Mouse (Mus musculus) natural killer cell, adult 2 months (primary cell): ENCODE results near the gene Popdc2.

Source experiments
- DNase-seq, 2 experiments: peaks; one replicate each; pipeline ENCODE4 v3.0.0; 2022; ENCODE audit warnings: low spot score in 2 of 2

Gene Popdc2

DNA sequence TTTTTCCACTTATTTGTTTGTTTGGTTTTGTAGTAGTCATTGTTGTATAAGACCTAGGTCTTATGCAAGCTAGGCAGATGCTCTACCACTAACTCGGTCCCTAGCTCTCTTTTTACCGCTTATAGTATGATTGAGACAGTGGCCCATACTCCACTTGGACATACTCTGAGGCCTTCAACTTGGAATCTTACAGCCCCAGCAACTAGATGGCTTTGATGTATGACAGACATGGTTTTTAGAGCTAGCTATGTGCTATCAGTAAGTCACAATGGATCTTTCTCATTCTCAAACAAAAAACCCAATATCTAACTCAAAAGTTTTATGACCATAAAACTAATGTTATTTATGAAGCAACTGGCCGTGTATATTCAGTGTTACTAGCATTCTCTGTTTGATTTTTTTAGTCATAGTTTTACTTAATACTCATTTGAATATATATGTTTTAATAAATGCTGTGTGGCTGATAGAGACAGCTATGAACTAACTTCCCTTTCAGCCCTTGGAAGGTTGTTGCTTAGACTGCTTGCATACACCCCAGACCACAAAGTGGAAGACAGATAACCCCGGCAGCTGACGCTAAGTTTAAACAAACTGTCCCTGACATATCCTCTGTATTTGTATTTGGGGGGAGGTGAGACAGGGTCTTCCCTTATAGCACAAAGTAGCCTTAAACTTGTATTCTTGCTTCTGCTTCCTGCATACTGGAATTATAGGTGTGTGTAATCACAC is 7.7 kb upstream of the Popdc2 start:
- DNase-seq, result no peak

DNA sequence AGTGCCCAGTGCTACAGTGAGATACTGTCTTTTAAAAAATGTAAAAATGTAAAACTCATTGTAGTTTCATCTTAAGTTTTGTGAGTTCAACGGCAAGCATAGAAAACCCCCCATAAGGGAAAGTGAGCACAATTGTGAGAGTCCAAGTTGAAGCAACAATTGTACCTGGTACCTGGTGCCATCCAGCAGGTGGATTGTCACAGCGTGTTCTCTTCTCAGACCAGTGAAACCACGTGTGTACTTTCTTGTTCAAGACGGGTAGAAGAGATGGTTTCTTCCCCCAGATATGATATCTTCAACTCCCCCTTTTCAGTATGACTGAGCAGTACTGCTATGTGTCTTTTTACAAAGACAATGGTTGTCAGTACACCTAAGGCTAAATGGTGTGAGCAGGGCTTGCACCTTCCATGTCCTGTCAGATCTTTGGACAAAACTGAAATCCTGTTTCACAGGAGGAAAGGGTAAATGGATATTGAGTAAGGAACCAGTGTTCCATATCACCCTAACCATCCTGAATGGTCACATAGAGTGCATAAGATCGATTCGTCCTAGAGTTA is 3.7 kb upstream of the Popdc2 start:
- DNase-seq, result no peak

DNA sequence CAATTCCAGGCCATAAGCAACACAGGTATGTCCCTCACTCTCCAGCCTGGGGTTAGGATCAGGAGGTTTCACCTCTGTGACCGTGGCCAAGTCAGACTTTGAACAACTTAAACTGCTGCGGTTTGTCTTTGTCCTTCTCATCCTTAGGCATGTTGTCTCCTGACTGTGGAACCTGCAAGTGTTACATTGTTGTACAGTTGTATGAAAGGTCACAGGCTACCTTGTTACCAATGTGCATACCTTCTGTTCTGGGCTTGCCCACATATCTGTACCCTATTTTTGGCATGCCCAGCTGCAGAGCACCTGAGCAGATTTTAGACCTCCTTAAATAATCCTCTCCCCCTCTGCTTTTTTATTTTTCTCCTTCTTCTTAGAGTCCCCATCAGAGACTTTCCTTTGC is 2.8 kb upstream of the Popdc2 start:
- DNase-seq, result no peak

DNA sequence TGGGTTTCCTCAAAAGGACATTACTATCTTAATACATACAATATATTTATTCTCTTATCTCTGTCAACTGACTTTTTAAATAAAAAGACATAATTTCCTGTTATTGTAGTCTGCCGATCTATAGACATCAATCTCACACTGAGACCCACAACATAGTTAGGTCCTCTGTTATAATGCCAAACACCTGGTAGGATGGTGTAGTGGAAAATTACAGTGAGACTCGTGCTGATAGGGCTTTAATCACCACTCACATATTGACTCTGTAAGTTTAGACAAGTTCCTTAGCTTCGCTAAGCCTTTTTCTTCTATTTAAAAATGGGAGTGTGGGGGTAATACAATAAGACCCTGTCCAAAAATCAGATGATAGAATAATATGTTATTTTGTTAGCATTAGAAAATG is 2.2 kb upstream of the Popdc2 start:
- DNase-seq, result no peak

DNA sequence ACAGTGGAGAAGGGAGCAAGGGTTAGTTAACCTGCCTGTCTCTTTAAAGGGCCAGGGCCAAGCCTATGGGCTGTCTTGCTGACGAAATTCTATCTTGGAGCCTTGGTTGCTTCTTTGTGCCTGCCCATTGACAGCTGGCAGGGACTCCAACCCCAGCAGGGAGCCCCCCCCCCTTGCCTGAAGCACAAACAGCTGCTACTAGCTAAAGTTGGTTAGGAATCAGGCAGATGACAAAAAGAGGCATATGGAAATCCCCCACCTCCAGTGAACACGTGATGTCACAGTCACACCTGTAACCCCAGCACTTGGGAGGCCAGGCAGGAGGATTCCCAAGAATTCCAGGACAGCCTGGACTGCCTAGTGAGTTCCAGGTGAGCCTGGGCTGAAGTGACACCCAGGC is 1.7 kb upstream of the Popdc2 start:
- DNase-seq, result no peak

DNA sequence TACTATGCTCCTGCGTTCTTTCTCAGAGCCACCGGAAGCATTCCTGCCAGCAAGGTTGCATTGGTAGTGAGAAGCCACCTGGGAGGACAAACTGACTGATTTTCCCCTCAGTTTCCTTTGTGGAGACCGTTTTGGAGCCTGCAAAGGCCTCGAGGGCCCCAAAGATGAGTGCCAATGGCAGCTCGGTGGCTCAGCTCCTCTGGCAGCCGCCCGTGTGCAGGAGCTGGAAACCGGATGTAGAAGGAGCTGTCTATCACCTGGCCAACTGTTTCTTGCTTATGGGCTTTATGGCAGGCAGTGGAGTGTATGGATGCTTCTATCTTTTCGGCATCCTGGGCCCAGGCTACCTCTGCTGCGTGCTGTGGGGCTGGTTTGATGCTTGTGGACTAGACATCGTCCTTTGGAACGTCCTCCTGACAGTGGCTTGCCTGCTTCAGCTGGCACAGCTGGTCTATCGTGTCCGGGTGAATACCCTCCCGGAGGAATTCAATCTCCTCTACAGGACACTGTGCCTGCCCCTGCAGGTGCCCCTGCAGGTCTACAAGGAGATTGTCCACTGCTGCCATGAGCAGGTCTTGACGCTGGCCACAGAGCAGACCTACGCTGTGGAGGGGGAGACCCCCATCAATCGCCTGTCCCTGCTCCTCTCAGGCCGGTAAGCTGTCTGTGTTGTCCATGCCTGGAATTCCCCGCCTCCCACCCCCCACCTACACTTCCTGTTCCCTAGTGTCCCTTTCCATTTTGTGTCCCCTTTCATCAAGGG is 665 bp downstream of the Popdc2 start:
- DNase-seq, result no peak

DNA sequence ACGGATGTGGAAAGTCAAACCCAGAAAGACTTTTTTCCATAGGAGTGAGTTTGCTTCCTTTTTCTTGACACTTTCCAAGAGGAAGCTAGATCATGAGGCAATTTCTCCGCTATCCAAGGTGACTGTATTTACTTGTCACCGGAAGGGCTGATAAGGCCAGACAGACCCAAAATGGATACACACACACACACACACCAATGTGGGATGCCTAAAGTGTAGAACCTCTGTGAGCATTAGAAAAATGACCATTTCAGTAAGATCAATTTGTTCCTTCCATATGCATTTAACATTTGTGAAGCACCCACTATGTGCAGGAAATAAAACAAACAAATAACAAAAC is 1.2 kb downstream of the Popdc2 start:
- no peak for DNase-seq

DNA sequence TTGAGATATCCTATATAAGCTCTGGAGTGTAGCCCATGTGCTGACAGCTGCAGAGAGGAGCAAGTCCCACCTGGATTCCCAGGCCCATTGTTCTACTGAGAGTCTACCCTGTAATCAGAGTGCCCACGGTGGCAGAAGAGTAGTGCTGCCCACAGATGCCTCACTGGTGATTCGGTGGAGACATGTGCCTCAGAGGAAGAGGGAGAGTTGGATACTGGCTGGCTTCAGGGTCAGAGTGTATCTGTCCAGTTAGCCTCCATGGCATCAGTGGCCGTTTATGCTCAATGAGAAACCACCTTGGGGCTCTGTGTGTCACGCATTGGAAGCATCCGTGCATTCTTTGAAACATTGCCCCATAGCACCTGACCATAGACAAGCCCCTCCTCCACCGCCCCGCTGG is 1.6 kb downstream of the Popdc2 start:
- no peak for DNase-seq

DNA sequence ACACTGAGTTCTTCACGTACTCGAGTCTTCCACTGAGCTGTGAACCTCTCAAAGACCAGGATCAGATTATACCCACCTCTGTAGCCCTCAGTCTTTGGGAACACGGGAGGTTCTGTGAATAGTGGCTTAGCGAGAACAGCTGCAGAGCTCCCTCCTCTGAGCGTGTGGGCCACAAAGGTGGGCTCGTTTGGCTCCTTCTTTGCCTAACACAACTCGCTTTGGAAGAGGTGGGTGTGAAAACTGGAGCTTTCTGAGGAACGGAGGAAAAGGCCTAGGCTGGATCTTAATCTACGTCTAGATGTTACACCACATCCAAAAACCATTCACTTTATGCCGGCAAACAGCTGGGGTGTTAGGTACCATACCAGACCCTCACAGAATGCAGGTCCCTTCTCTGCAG is 3.4 kb downstream of the Popdc2 start:
- DNase-seq, result no peak

DNA sequence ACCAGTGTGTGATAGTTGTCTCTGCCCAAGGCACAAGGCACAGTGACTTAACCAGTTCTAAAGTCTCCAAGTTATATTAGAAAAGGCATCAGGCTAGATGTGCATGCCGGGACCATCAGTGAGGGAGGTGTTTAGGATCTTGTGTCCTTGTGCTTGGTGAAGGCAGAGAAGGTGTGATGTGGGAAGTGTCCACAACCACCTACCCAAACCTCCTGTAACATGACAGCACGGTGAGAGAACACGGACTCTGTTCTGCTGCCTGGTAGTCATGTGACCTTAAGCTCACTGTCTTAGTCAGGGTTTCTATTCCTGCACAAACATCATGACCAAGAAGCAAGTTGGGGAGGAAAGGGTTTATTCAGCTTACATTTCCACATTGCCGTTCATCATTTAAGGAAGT is 4.2 kb downstream of the Popdc2 start:
- no peak for DNase-seq

DNA sequence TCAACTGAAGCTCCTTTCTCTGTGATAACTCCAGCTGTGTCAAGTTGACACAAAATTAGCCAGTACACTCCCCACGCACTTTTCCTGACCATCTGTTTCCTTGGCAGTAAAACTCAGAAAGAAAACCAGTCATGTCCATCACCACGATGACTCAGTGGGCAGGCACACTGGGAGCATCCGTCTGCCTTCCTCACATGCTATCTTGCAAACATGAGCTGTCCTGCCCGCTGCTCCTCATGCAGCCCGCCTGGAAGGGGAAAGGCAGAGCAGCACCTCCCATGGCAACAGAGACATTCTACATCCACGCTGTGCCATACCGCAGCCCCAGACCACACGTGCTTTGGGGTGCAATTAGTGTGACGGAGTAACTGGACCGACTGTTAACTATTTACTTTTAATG is 6.3 kb downstream of the Popdc2 start:
- DNase-seq, result no peak

DNA sequence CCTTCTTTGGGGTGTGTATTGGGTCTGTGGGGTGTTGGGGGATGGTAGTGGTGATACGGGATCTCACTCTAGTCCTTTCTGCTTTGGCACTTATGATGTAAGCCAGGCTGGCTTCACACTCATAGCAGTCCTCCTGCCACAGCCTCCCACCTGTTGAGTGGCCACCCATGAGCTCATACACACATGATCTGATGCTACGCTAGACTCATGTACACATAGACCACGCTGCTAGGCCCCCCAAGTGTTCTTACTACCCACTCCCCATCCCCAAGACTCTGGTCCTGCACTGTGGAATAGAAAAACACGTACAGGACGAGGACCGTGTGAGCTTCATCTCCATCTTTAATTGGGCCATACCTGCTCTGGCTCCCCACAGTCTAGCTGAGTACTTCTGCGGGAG is 7.0 kb downstream of the Popdc2 start:
- no peak for DNase-seq

DNA sequence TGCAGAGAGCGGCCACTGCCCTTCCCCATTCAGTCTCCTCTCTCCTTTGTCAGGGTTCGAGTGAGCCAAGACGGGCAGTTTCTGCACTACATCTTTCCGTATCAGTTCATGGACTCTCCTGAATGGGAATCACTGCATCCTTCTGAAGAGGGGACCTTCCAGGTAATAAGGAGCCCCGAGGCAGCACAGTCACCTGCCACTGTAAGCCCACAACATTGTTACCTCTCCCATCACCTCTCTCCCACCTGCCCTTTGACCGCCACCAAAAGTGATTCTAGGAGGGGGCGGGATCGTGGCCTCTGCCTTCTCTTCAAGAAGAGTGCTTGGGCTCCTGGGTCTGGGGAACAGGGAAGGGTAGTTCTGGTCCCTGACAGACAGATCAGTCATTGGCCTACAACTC is 7.4 kb downstream of the Popdc2 start:
- no peak for DNase-seq

DNA sequence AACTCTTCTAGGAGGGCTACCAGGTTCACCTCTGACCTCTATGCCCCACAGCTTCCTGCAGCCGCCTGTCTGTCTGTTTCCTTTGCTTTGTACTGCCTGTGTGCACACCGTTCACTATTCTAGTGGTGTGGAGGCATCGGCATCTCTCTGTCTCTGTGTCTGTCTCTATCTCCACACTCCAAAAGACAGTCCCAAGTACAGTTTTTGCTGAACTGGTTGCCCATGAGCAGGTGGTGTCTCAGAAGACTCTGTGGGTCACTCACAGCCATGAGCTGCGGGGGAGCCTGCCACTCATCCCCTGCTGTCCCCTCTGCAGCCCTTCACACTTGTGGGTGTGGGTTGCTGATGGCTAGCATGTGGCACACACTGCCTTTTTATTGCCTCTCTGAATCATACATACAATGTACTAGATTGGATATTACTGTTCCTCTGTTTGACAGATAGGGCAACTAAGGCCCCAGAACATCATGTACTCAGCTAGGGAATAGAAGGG is 8.0 kb downstream of the Popdc2 start:
- no peak for DNase-seq

DNA sequence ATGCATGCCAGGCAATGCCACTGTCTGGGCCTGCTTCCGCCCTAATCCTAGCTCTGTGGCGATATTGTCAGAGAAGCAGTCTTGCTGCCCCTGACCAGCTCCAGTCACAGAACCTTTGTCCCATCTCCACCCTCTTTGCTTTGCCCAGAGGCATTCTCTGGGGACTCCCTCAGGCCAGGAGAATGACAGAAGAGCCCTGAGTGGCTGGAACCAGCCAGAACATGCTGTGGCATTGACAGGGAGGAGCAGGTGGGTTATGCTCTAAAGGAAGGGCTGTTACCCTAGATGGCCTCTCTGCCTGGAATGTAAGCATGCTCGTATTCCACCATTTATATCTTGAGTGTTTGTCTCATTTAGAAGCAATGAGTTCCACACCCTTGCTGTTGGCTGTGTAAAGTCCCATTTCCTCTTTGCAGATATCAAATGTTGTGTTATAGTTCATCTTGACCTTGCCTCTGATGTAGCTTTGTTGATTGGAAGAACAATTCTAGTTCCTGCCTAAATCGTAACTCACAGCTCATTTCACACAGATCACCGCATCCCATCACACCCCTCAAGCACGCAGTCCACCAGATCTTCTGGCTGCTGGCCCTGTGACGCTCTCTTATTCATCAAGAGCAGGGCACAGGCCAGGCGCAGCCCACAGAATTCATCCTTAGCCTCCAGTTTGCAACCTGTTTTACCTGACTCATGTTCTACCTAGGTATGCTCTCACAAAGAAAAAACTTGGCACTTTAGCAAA is 8.8 kb downstream of the Popdc2 start:
- DNase-seq, result no peak

DNA sequence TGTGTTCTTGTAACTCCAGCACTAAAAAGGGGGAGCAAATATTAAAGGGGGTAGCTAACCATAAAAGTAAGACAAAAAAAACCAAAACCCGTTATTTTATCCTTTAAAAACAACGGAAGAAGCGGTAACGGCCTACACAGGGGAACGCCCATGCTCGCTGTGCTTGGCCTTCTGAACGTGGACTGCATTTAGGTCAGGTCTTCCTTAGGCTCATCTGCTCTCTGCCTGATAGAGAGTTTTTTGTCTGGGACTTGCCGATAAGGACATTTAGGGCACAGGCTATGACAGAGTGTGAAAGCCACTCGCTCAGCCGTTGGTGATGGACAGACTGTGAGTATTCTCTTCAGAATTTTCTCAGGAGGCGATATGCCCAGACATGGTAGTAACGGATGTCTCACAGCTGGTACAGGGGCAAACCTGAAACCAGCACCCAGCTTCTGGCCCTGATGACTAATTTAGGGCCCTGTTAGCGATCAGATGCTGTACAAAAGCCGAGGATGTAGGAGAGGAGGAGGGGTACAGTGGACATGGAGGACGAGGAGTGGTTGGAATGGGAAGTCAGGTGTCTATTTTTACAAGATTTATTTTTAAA is 9.8 kb downstream of the Popdc2 start:
- no peak for DNase-seq

DNA sequence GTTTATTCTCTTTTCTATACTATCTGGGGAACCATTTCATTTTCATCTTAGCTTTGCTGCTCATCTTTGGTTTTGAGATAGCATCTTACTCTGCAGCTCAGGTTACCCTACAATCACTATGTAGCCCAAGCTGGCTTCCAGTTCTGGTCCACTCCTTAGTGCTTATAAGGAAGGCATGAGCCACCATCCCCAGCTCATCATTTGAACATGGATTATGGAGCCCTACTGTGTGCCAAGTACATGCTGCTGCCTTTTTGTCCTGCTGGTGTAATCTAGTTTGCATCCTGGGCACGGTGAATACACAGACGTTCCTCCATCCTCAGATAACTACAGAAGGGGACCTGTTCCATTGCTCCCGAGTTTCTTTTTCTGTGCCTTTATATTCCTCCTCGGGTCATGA is 10.9 kb downstream of the Popdc2 start:
- DNase-seq, result no peak

DNA sequence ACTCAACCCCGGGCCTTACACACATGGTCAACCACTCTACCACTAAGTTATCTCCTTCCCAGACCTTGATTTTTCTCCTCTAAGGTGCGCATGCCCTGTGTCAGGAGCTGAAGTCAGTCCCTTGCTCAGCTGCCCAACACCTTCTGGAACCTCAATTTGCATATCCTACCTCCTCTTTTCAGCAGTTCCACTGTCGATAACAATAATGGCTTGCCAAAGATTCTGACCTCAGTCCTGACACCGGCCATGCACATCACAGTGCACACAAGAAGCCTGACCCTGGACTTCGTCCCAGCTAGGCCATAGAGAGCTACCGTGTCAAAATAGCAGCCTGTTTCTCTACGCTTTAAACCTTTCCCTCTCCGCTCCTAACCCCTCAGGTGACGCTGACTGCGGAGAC is 11.4 kb downstream of the Popdc2 start:
- no peak for DNase-seq

DNA sequence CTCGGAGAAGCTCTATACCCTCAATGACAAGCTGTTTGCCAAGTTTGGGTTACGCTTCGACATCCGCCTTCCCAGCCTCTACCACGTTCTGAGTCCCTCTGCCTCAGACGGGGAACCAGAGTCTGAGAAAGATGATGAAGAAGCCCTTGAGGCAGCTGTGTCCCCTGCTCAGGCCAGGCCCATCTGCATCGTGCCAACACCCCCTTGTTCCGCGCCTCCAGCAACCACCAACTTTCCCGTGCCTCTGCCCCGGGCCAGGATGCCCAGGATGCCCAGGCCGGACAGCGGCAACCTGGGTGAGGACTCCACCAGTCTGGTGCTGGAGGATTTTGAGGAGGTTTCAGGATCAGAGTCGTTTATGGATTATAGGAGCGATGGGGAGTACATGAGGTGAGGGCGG is 11.9 kb downstream of the Popdc2 start:
- no peak for DNase-seq

DNA sequence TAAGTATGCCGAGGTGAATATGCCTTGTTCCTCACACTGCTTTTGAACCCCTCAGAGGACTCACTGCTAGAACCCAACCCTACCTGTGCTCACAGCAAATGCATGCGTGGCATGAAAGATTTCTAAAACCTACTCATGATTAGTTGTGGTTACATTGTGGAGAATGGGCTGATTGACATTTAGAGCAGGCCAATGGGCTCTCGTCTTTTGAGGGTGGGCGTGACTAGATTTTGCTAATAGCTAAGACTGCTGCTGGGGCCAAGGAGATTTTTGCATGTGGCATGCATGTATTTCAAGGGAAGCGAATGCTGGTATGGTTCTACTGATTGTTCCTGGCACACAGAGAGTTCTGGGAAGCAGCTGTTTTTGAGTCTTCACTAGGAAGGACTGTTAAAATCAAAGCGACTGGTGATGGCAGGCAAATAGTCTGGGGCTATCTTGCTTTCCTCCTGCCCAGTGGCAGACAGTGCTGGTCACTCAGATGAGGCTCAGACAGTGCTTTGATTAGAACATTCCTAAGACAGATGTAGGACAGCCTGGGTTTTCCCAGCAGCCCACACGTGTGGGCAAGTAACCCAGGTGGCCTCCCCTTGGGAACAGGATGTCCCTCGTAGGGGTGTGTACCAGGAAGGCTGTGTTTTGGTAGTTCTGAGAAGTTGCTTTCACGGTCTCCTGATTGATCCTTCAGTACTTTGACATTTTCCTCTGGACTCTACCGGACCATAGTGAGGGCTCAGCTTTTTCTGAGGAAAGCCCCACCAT is 12.6 kb downstream of the Popdc2 start:
- DNase-seq, result no peak

DNA sequence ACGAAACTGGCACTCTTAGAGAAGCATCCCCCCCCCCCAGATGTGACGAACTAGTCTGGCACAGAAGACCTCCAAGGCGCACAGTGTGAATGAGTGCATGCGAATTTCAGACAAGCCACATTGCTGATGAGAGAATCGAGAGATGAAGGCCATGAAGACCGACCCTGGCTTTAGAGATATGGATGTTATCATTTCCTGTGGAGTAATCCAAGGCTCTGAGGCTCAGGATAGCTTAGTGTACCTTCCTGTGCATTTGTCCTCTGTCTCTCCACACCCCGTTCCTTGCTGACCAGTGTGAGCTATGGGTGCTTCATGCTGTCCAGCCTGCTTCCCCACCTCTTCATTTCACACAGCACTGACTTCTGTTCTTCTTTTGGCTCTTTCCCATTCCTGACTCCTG is 13.2 kb downstream of the Popdc2 start:
- DNase-seq, result no peak
